ENCODE assay signal across 20 mouse cellular contexts in the genomic region with DNA sequence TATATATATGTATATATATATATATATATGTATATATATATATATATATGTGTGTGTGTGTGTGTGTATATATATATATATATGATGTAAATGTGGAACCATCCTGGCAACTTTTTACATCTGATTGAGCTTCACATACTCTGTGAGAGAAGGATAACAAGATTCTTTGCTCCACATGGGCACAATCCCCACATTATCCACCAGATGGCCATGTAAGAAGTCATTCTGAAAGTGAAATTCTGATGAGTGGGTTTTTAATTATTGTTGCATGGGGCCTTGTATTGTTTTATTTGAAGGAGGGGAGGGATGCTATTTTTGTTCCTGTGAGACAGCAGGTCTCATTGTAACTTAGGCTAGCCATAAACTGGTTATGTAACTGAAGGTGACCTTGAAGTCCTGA. TPM values are rescaled to one million over a fixed set of nuclear protein-coding genes. Genes with fewer than 3 reads are reported as not detected.
DNase-seq lines count a peak whose midpoint lies in the region; ATAC-seq and TF ChIP-seq lines count a peak whose summit lies in the region.
"Had no signal": no experiment of that assay in that cellular context is flagged by ENCODE, and none has a peak within 500 bp of the region (broad histone marks: within the 10 kb centered on the region; RNA-seq: fewer than 3 reads in every experiment).

No protein-coding gene starts in this region.

- H3K4me2 ChIP-seq in forebrain, embryonic 14.5 days (ENCODE audit: low read length) = no peak overlapping the region
- H3K4me2 ChIP-seq in forebrain, embryonic 16.5 days (ENCODE audit: low read length) = no peak overlapping the region
- H3K4me2 ChIP-seq: heart, embryonic 12.5 days; kidney, embryonic 15.5 days; limb, embryonic 15.5 days; neural tube, embryonic 15.5 days had no signal

- peak; percentile 72 for TF ChIP-seq CTCF in layer of hippocampus, adult 2 months (conservative IDR thresholded peaks at IDR 0.05)

- H3K27me3 ChIP-seq in forebrain, embryonic 14.5 days (replicated peaks; ENCODE audit: control insufficient read depth, insufficient read depth, low read length) = no peaks in the 10 kb centered on the region
- no peaks in the 10 kb centered on the region for H3K27me3 ChIP-seq in forebrain, embryonic 16.5 days (replicated peaks; ENCODE audit: control insufficient read depth, insufficient read depth, low read length)
- H3K27me3 ChIP-seq: heart, embryonic 12.5 days; kidney, embryonic 15.5 days; limb, embryonic 15.5 days; neural tube, embryonic 15.5 days had no signal

- H3K4me3 ChIP-seq in forebrain, embryonic 14.5 days (ENCODE audit: low read depth, low read length) = no peak overlapping the region
- H3K4me3 ChIP-seq in forebrain, embryonic 16.5 days (replicated peaks; ENCODE audit: low read length) = no peak overlapping the region
- H3K4me3 ChIP-seq in layer of hippocampus, adult 2 months = no peak overlapping the region
- H3K4me3 ChIP-seq: erythroblast, embryonic 14.5 days; heart, embryonic 12.5 days; kidney, embryonic 15.5 days; limb, embryonic 15.5 days; midbrain, embryonic 10.5 days; myocyte; neural tube, embryonic 15.5 days had no signal

- no peaks in the 10 kb centered on the region for H3K36me3 ChIP-seq in forebrain, embryonic 14.5 days (ENCODE audit: control insufficient read depth, insufficient read depth, low read length)
- H3K36me3 ChIP-seq in forebrain, embryonic 16.5 days (ENCODE audit: control insufficient read depth, insufficient read depth) = no peaks in the 10 kb centered on the region
- H3K36me3 ChIP-seq: heart, embryonic 12.5 days; kidney, embryonic 15.5 days; limb, embryonic 15.5 days; neural tube, embryonic 15.5 days had no signal

- H3K9ac ChIP-seq in forebrain, embryonic 14.5 days (ENCODE audit: low read length) = no peak overlapping the region
- no peak overlapping the region for H3K9ac ChIP-seq in forebrain, embryonic 16.5 days (replicated peaks; ENCODE audit: low read depth, low read length)
- H3K9ac ChIP-seq: heart, embryonic 12.5 days; kidney, embryonic 15.5 days; limb, embryonic 15.5 days; neural tube, embryonic 15.5 days had no signal

- no peaks in the 10 kb centered on the region for H3K9me3 ChIP-seq in forebrain, embryonic 14.5 days (replicated peaks; ENCODE audit: control insufficient read depth, low read length)
- no peaks in the 10 kb centered on the region for H3K9me3 ChIP-seq in forebrain, embryonic 16.5 days (ENCODE audit: control insufficient read depth, low read length)
- H3K9me3 ChIP-seq: heart, embryonic 12.5 days; kidney, embryonic 15.5 days; limb, embryonic 15.5 days; midbrain, embryonic 10.5 days; neural tube, embryonic 15.5 days had no signal

- peak; percentile 11 for DNase-seq in forebrain, embryonic 14.5 days (ENCODE audit: low spot score)
- DNase-seq in layer of hippocampus, adult 2 months (ENCODE audit: low spot score in 2 of 2) = peak in 1 of 2 experiments; percentile 28
- no peak for DNase-seq in layer of hippocampus, postnatal 14 days (ENCODE audit: low spot score in 2 of 2)
- DNase-seq in 416B (ENCODE audit: low read depth) (peak; percentile 3), adipocyte (ENCODE audit: low spot score) (peak; percentile 11)
- DNase-seq in thymus, postnatal 14 days = no peak
- DNase-seq: gastrocnemius, postnatal 10 days; heart, postnatal 36 days; lung, postnatal 36 days had no signal

- no peaks in the 10 kb centered on the region for H3K4me1 ChIP-seq in forebrain, embryonic 14.5 days (ENCODE audit: control insufficient read depth, insufficient read depth, low read length)
- no peaks in the 10 kb centered on the region for H3K4me1 ChIP-seq in forebrain, embryonic 16.5 days (replicated peaks; ENCODE audit: control insufficient read depth, insufficient read depth, low read length)
- H3K4me1 ChIP-seq: heart, embryonic 12.5 days; kidney, embryonic 15.5 days; limb, embryonic 15.5 days had no signal

- no peak overlapping the region for H3K27ac ChIP-seq in forebrain, embryonic 14.5 days (ENCODE audit: low read depth, low read length)
- no peak overlapping the region for H3K27ac ChIP-seq in forebrain, embryonic 16.5 days (ENCODE audit: low read length)
- no peak overlapping the region for H3K27ac ChIP-seq in layer of hippocampus, adult 2 months
- H3K27ac ChIP-seq: kidney, embryonic 15.5 days; limb, embryonic 15.5 days; midbrain, embryonic 10.5 days; neural tube, embryonic 15.5 days had no signal

- ATAC-seq in forebrain, embryonic 14.5 days = no peak
- no peak for ATAC-seq in forebrain, embryonic 16.5 days
- ATAC-seq in erythroblast, adult 5-6 weeks (replicated peaks; ENCODE audit: low FRiP score, poor library complexity, severe bottlenecking) = no peak
- ATAC-seq: hindbrain, embryonic 16.5 days; Patski had no signal

RNA-seq across cellular contexts. Expression of a gene that starts 22.5 kb away (rescaled TPM):
- polyA plus RNA-seq in forebrain, embryonic 14.5 days (2014; fragmentation: Nextera tagmentation; extraction: Ambion mirVana) = 4.5 and 6.7 TPM in 2 replicates
- polyA plus RNA-seq in forebrain, embryonic 16.5 days (2015; fragmentation: Nextera tagmentation; extraction: Ambion mirVana) = 3.9 and 7.3 TPM in 2 replicates
- total RNA-seq in layer of hippocampus, adult 2 months (2021) = 10 to 100 TPM; 17.6 to 27.2 TPM
- total RNA-seq in layer of hippocampus, postnatal 14 days (2021) = 10 to 100 TPM; 25.0 to 35.5 TPM
- total RNA-seq in erythroblast, adult 5-6 weeks (2015; ENCODE audit: low replicate concordance) = not detected in 2 replicates
- total RNA-seq in erythroblast, adult 5-6 weeks (2017; ENCODE audit: low replicate concordance) = under 0.01 TPM in 1 of 2 replicates, not detected in the other
- polyA plus RNA-seq: erythroblast, embryonic 14.5 days; Patski had no signal

Comparison
In these comparisons a context has a peak if more than half of its experiments do, and no peak if none do; other contexts are left out.
1. DNase-seq: peak in forebrain, embryonic 14.5 days (single experiment), 416B (single experiment) and adipocyte (single experiment); none in layer of hippocampus, postnatal 14 days (0 of 2) and thymus, postnatal 14 days (single experiment).
2. RNA of a gene that starts 22.5 kb away (total RNA-seq): 25.0 to 35.5 TPM in layer of hippocampus, postnatal 14 days and 17.6 to 27.2 TPM in layer of hippocampus, adult 2 months; under 0.01 TPM in erythroblast, adult 5-6 weeks; every median in the first group is over 10 times any median in the second.